Mouse (Mus musculus): ENCODE measurements at regions not wholly inside any gene's neighbourhood (a gene's known extent, or its start where the extent isn't known, plus 50 kb on each side); places are given as distances from the start of the nearest gene placed in this dataset.

GRCm38 (mm10) chr1:15155046-15155445 is 938.1 kb downstream of the 4930444P10Rik start:
- TF ChIP-seq POLR2A (IDR thresholded peaks at IDR 0.05; ENCODE audit: low read depth, low read length) (no peak), CTCF (IDR thresholded peaks at IDR 0.05; ENCODE audit: borderline replicate concordance, insufficient read depth, low read length) (no peak)
- no peaks in the 10 kb centered on the region for H3K4me1 ChIP-seq (ENCODE audit: control insufficient read depth, insufficient read depth, low read length)
- H3K4me3 ChIP-seq (ENCODE audit: insufficient read depth, low read length) = no peak overlapping the region
- H3K27ac ChIP-seq (ENCODE audit: insufficient read depth, low read length) = no peak overlapping the region

DNA sequence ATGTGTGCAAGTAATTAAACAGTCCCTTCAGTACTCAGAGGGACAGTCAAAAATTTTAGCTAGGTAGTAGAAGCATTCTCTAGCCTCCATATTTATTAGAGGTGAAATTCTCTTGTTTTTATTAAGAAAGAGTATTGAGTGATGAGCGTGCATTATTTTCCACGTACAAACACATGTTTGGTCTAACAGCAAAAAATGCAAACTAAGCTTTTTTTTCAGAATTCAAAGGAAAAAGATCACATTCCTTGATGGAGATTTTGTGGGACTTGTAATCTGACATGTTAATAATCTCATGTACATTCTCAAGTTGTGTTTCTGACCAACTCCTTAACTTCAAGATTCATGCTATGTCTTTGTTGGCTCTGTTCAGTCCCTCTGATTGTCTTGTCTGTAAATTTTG is 939.2 kb downstream of the 4930444P10Rik start:
- Histone ChIP-seq H3K27ac (ENCODE audit: insufficient read depth, low read length) (no peak overlapping the region), H3K4me3 (ENCODE audit: insufficient read depth, low read length) (no peak overlapping the region), H3K4me1 (ENCODE audit: control insufficient read depth, insufficient read depth, low read length) (no peaks in the 10 kb centered on the region)
- TF ChIP-seq POLR2A (IDR thresholded peaks at IDR 0.05; ENCODE audit: low read depth, low read length) = no peak
- no peak for TF ChIP-seq CTCF (IDR thresholded peaks at IDR 0.05; ENCODE audit: borderline replicate concordance, insufficient read depth, low read length)

DNA sequence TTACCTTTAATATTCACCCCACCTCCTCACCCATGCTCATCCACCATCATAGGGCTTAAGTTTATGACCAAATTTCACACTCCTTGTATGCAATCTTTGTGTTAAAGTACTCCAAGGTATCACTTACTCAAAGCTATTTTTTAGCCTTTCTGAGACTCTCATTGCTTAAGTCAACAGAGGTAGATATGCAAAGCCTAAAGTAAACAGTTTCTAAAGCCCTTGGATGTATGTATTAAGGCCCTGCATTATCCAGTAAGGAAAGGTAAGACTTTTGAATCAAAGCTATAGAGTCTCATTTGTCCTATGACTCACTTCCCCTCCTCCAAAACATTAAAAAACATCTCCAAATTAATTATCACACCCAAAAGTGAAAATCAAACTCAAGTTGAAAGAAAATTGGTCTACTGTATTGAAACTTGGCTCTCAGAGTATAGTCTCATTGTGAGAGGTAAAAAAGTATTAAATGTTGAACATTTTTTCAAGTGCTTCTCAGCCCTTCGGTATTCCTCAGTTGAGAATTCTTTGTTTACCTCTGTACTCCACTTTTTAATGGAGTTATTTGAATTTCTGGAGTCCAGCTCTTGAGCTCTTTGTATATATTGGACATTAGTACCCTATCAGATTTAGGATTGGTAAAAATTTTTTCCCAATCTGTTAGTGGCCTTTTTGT is 949.1 kb downstream of the 4930444P10Rik start:
- Histone ChIP-seq H3K4me3 (ENCODE audit: insufficient read depth, low read length) (no peak overlapping the region), H3K4me1 (ENCODE audit: control insufficient read depth, insufficient read depth, low read length) (no peaks in the 10 kb centered on the region), H3K27ac (ENCODE audit: insufficient read depth, low read length) (no peak overlapping the region)
- TF ChIP-seq CTCF (IDR thresholded peaks at IDR 0.05; ENCODE audit: borderline replicate concordance, insufficient read depth, low read length) (no peak), POLR2A (IDR thresholded peaks at IDR 0.05; ENCODE audit: low read depth, low read length) (no peak)

DNA sequence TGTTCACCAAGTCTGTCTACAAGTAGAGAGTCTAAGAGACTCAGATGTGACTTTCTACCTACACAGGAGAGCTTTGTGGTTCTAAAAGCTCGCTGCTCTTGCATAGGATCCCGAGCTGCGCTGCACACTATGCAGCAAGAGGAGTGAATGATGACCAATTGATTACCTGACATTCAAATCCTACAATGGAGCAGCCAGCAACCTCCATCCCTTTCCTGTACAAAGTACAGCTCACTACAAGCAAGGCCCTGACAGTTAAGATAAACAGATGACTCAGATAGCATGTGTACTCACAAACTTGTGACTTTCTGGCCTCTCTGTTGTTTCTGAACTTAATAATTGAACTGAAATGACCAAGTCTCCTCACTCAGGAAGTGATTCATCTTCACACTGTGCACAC is 974.7 kb downstream of the 4930444P10Rik start:
- Histone ChIP-seq H3K4me1 (ENCODE audit: control insufficient read depth, insufficient read depth, low read length) (peaks cover 3% of the 10 kb centered on the region; the same call in 1 of the 2 replicates), H3K4me3 (ENCODE audit: insufficient read depth, low read length) (no peak overlapping the region), H3K27ac (ENCODE audit: insufficient read depth, low read length) (no peak overlapping the region)
- TF ChIP-seq POLR2A (IDR thresholded peaks at IDR 0.05; ENCODE audit: low read depth, low read length) (no peak), CTCF (IDR thresholded peaks at IDR 0.05; ENCODE audit: borderline replicate concordance, insufficient read depth, low read length) (no peak)

DNA sequence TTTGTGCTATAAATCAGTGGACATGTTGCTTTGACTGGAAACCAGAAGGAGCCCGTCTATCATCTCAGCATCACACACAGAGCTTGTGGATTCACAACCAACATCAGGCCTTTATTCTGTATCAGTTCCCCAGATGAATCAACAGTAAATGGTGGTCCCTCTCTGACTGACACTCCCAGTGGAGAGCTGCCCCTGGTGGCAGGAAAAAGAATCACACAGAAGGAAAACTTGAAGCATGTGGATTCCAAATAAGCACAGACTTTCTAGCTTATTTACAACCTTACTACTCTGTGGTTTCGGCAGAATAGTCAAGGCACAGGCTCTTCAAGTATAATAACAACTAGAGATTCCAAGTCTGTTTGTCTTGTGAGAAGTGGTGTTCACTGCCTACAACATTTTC is 981.7 kb downstream of the 4930444P10Rik start:
- TF ChIP-seq CTCF (IDR thresholded peaks at IDR 0.05; ENCODE audit: borderline replicate concordance, insufficient read depth, low read length) (no peak), POLR2A (IDR thresholded peaks at IDR 0.05; ENCODE audit: low read depth, low read length) (no peak)
- H3K4me3 ChIP-seq (ENCODE audit: insufficient read depth, low read length) = no peak overlapping the region
- no peaks in the 10 kb centered on the region for H3K4me1 ChIP-seq (ENCODE audit: control insufficient read depth, insufficient read depth, low read length)
- no peak overlapping the region for H3K27ac ChIP-seq (ENCODE audit: insufficient read depth, low read length)

DNA sequence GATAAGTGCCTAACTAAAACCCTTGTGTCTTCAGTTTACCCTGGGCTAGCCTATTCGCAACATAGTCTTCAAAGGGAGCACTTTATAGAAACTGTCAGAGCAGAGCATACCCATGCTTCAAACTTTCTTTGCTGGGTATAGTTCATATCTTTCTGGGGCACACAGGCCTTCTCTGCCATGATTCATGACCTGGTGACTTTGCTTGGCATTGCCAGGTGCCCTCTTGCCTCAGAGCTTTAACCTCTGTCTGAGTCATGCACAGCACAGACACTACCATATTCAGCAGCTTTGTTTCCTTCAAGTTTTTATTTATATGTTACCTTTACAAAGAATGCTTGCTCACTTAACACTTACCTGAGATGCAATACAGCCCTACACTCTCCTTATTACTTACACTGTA is 1022.8 kb downstream of the 4930444P10Rik start:
- Histone ChIP-seq H3K4me3 (ENCODE audit: insufficient read depth, low read length) (no peak overlapping the region), H3K4me1 (ENCODE audit: control insufficient read depth, insufficient read depth, low read length) (no peaks in the 10 kb centered on the region), H3K27ac (ENCODE audit: insufficient read depth, low read length) (no peak overlapping the region)
- TF ChIP-seq POLR2A (IDR thresholded peaks at IDR 0.05; ENCODE audit: low read depth, low read length) (no peak), CTCF (IDR thresholded peaks at IDR 0.05; ENCODE audit: borderline replicate concordance, insufficient read depth, low read length) (no peak)

DNA sequence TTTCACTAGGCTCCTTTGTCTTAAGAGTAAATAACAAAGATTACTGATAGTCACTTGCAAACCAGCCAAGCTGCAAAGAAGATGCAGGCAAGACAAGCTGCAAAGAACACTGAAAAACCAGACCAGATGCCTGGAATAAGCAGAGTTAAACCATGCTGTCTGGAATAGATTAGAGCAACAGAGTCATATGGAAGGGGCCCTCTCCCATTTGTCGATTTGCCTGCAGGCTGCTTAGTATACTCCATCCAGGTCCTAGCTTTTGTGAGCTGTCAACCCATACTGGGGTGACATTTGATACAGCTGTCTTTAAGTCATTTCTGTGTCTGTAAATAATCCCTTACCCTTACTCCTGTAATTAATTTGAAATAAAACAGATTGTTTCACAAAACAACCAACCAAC is 1059.1 kb downstream of the 4930444P10Rik start:
- no peaks in the 10 kb centered on the region for H3K4me1 ChIP-seq (ENCODE audit: control insufficient read depth, insufficient read depth, low read length)
- TF ChIP-seq POLR2A (IDR thresholded peaks at IDR 0.05; ENCODE audit: low read depth, low read length) (no peak), CTCF (IDR thresholded peaks at IDR 0.05; ENCODE audit: borderline replicate concordance, insufficient read depth, low read length) (no peak)
- no peak overlapping the region for H3K4me3 ChIP-seq (ENCODE audit: insufficient read depth, low read length)
- no peak overlapping the region for H3K27ac ChIP-seq (ENCODE audit: insufficient read depth, low read length)

DNA sequence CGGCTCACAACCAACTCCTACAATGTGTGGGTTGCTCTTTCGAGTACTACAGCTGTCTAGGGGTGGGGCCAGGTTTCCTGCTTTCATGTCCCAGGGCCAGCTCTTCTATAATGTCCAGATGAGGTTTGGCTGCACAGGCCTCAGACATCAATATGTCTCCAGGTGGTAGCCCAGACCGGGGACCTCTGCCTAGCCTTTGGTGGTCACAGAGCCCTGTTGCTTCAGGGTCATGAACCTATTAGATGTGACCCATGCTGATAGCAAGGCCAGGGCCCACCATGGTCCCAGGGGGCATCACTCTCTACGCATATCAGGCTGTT is 1074.7 kb downstream of the 4930444P10Rik start:
- Histone ChIP-seq H3K4me3 (ENCODE audit: insufficient read depth, low read length) (no peak overlapping the region), H3K4me1 (ENCODE audit: control insufficient read depth, insufficient read depth, low read length) (no peaks in the 10 kb centered on the region), H3K27ac (ENCODE audit: insufficient read depth, low read length) (no peak overlapping the region)
- TF ChIP-seq CTCF (IDR thresholded peaks at IDR 0.05; ENCODE audit: borderline replicate concordance, insufficient read depth, low read length) (no peak), POLR2A (IDR thresholded peaks at IDR 0.05; ENCODE audit: low read depth, low read length) (no peak)

- Histone ChIP-seq H3K4me3 (ENCODE audit: insufficient read depth, low read length) (no peak overlapping the region), H3K4me1 (ENCODE audit: control insufficient read depth, insufficient read depth, low read length) (no peaks in the 10 kb centered on the region), H3K27ac (ENCODE audit: insufficient read depth, low read length) (no peak overlapping the region)
- no peak for TF ChIP-seq POLR2A (IDR thresholded peaks at IDR 0.05; ENCODE audit: low read depth, low read length)
- no peak for TF ChIP-seq CTCF (IDR thresholded peaks at IDR 0.05; ENCODE audit: borderline replicate concordance, insufficient read depth, low read length)
Observed at GRCm38 (mm10) chr1:15017689-15018459, 1075.3 kb downstream of the 4930444P10Rik start.

GRCm38 (mm10) chr1:15007663-15008344 is 1085.3 kb downstream of the 4930444P10Rik start:
- TF ChIP-seq CTCF (IDR thresholded peaks at IDR 0.05; ENCODE audit: borderline replicate concordance, insufficient read depth, low read length) (no peak), POLR2A (IDR thresholded peaks at IDR 0.05; ENCODE audit: low read depth, low read length) (no peak)
- Histone ChIP-seq H3K27ac (ENCODE audit: insufficient read depth, low read length) (no peak overlapping the region), H3K4me1 (ENCODE audit: control insufficient read depth, insufficient read depth, low read length) (no peaks in the 10 kb centered on the region), H3K4me3 (ENCODE audit: insufficient read depth, low read length) (no peak overlapping the region)

Measured in embryonic fibroblast, embryonic 13.5 days (primary cell).